Mouse (Mus musculus) midbrain, embryonic 12.5 days (tissue): ENCODE data around the gene Ptprcap. TPM values are rescaled to one million over a fixed set of nuclear protein-coding genes. Genes with fewer than 3 reads are reported as not detected.

Source experiments
- ATAC-seq: fragments of 200-750 bp; cut with Nextera tagmentation; 2 replicates; pipeline ENCODE4 v1.8.0; 2017; ENCODE audit warnings: low read depth, moderate TSS enrichment, moderate library complexity; ENCODE audit not compliant: low FRiP score
- H3K27ac ChIP-seq: fragments of 300-500 bp; sonication (generic); replicated peaks from 2 replicates; pipeline ENCODE4 v1.5.1; 2016; ENCODE audit warnings: mild to moderate bottlenecking
- H3K27me3 ChIP-seq: fragments of 300-500 bp; sonication (generic); 2 replicates; pipeline ENCODE4 v1.6.1; 2016; ENCODE audit warnings: mild to moderate bottlenecking
- H3K36me3 ChIP-seq: fragments of 300-500 bp; sonication (generic); 2 replicates; pipeline ENCODE4 v1.6.1; 2016
- H3K4me1 ChIP-seq: fragments of 300-500 bp; sonication (generic); 2 replicates; pipeline ENCODE4 v1.6.1; 2016
- H3K4me2 ChIP-seq: fragments of 300-500 bp; sonication (generic); replicated peaks from 2 replicates; pipeline ENCODE4 v1.6.1; 2016; ENCODE audit warnings: mild to moderate bottlenecking, moderate library complexity
- H3K4me3 ChIP-seq: fragments of 300-500 bp; sonication (generic); 2 replicates; pipeline ENCODE4 v1.5.1; 2016; ENCODE audit warnings: mild to moderate bottlenecking
- H3K9ac ChIP-seq: fragments of 300-500 bp; sonication (generic); replicated peaks from 2 replicates; pipeline ENCODE4 v1.6.1; 2016; ENCODE audit warnings: mild to moderate bottlenecking, moderate library complexity
- H3K9me3 ChIP-seq: fragments of 300-500 bp; sonication (generic); 2 replicates; pipeline ENCODE4 v1.6.1; 2016; ENCODE audit warnings: mild to moderate bottlenecking
- WGBS: fragments of 180-500 bp; shearing (Covaris S2); methylation state at CpG from one replicate; pipeline ENCODE4 v1.1.7; 2016; 5-methylcytosine and 5-hydroxymethylcytosine counted together
- polyA plus RNA-seq: library from polyadenylated mRNA; unstranded; fragments of >200 nt; fragmentation: Nextera tagmentation; extraction: Ambion mirVana; gene quantifications from 2 replicates; pipeline ENCODE4 v1.2.1, GENCODE M21; 2016

The Ptprcap gene
- polyA plus RNA-seq, 1 experiment from 2014 or later = 0.42 TPM

- H3K36me3 ChIP-seq = peaks cover 52% of the 10 kb centered on the region
Observed at GRCm38 (mm10) chr19:4194776-4195650, 41.6 kb downstream of the Ptprcap start.

DNA sequence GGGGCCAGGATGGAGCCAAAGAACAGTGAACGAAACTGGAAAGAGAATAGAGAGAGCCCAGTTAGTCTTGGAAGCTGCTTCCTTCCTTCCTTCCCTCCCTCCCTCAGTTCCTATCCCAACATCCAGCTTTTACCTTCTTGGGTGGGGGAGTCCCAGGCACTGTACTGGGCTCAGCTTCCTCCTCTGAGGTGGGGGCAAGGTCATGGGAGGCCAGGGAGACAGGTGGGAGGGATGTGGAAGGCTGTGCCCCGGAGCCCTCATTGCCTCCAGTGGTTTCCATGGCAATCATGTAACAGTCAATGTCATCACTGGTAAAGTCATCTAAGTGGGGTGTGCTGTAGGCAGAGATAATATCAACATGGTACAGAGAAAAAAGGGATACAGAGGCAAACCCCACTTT lies 42.6 kb downstream of the Ptprcap start:
- no peak for ATAC-seq
- Histone ChIP-seq H3K27ac (no peak overlapping the region), H3K4me1 (peaks cover 46% of the 10 kb centered on the region), H3K4me2 (no peak overlapping the region), H3K36me3 (peaks cover 56% of the 10 kb centered on the region), H3K27me3 (no peaks in the 10 kb centered on the region), H3K9ac (no peak overlapping the region), H3K4me3 (no peak overlapping the region), H3K9me3 (no peaks in the 10 kb centered on the region)
- 60% methylated on average over 2 of the region's 2 CpGs for WGBS

More at GRCm38 (mm10) chr19:4194776-4195650, 41.6 kb downstream of the Ptprcap start:
- H3K4me3 ChIP-seq = no peak overlapping the region
- H3K9me3 ChIP-seq = no peaks in the 10 kb centered on the region
- H3K4me2 ChIP-seq = no peak overlapping the region
- no peak overlapping the region for H3K9ac ChIP-seq
- peaks cover 35% of the 10 kb centered on the region for H3K4me1 ChIP-seq
- WGBS = 82% methylated on average over 12 of the region's 12 CpGs
- no peak overlapping the region for H3K27ac ChIP-seq
- ATAC-seq = no peak
- no peaks in the 10 kb centered on the region for H3K27me3 ChIP-seq

DNA sequence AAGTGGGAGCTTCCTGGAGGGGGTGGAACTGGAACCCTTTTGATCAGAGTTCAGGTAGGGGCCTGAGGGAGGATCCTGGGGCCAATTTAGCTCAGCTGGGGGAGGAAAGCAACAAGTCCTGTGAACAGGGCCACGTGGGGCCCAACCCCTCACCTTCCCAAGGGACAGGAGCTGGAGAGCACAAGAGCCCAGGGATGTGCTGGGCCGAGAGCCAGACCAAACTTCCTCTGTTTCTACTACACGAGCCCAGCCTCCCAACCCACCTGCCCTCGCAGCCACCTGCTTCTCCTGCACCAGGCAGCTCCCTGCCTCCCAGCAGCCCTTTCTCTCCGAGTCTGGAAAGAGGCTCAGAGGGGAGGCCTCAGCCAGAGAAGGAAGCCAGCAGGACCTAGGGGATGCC lies 43.1 kb downstream of the Ptprcap start:
- H3K4me1 ChIP-seq = peaks cover 42% of the 10 kb centered on the region
- H3K27ac ChIP-seq = 0 out of 2 replicates have a peak overlapping the region, but pooled peaks have one; percentile 8
- ATAC-seq = no peak

DNA sequence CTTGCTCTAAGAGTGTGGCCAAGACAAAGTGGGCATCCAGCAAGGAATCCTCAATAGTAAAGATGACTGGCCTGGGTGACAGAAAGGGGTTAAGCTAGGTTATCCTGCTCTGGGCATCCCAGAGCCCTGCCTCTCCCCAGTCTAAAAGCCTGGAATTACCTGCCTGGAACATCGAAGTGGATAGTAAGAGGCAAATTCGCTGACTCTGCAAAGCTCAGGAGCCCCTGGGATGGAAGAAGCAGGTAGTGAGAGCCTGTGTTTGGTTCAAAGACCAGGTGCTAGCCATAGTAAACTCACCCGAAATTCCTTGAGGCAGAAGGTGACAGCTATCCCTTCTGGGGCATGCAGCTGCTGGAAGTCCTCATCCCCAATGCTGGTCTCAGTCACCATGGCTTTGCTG lies 43.8 kb downstream of the Ptprcap start:
- H3K27me3 ChIP-seq = 0 out of 2 replicates have a peak, but pooled peaks cover 1% of the 10 kb centered on the region
- H3K9ac ChIP-seq = no peak overlapping the region
- H3K27ac ChIP-seq = 0 out of 2 replicates have a peak overlapping the region, but pooled peaks have one; percentile 8
- H3K4me2 ChIP-seq = no peak overlapping the region
- peaks cover 44% of the 10 kb centered on the region for H3K4me1 ChIP-seq
- WGBS = 74% methylated on average over 3 of the region's 3 CpGs
- no peak for ATAC-seq
- H3K4me3 ChIP-seq = no peak overlapping the region
- peaks cover 56% of the 10 kb centered on the region for H3K36me3 ChIP-seq
- H3K9me3 ChIP-seq = no peaks in the 10 kb centered on the region

More for the DNA sequence above, 43.1 kb downstream of the Ptprcap start:
- H3K36me3 ChIP-seq = peaks cover 56% of the 10 kb centered on the region
- H3K27me3 ChIP-seq = no peaks in the 10 kb centered on the region
- no peak overlapping the region for H3K4me3 ChIP-seq
- H3K4me2 ChIP-seq = no peak overlapping the region
- 61% methylated on average over 5 of the region's 5 CpGs for WGBS
- H3K9ac ChIP-seq = no peak overlapping the region
- H3K9me3 ChIP-seq = no peaks in the 10 kb centered on the region

- H3K4me1 ChIP-seq = peaks cover 25% of the 10 kb centered on the region
- peak within 1 kb of the TSS; percentile 22; the same call in 1 of the 2 replicates for H3K27ac ChIP-seq
- H3K4me3 ChIP-seq = peak within 1 kb of the TSS; percentile 64
- H3K9ac ChIP-seq = peak within 1 kb of the TSS; percentile 72
- H3K4me2 ChIP-seq = peak within 1 kb of the TSS; percentile 87
- peak; percentile 88 for ATAC-seq
- peaks cover 37% of the 10 kb centered on the region for H3K27me3 ChIP-seq
- no peaks in the 10 kb centered on the region for H3K9me3 ChIP-seq
- under 1% methylated on average over 34 of the region's 34 CpGs for WGBS
- H3K36me3 ChIP-seq = peaks cover 23% of the 10 kb centered on the region
Observed at GRCm38 (mm10) chr19:4201291-4201909, 48.0 kb downstream of the Ptprcap start, which contains the start of gene Rad9a. TSS of gene Rad9a (minus strand) at chr19:4201662.

DNA sequence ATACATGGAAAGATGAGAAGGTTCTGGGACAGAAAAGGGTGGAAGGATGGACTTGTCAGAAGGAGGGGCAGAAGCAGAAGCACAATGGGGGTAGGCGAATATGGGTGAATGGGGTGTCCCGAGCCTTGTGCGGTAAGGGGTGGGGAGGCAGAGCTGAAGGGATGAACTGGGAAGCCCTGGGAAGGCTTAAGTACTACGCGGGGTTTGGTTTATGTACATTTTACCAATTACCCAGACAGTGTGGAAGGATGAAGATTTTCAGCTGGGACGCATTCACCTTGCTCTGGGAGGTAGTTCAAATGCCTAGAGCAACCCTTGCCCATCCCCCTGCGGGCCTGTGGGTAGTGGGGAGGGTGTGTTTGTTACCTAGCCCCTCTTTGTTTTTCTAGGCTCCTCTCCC lies 48.7 kb downstream of the Ptprcap start:
- Histone ChIP-seq H3K27ac (no peak overlapping the region), H3K36me3 (peaks cover 16% of the 10 kb centered on the region), H3K4me2 (peak overlapping the region; percentile 87), H3K4me3 (peak overlapping the region; percentile 64), H3K4me1 (peaks cover 20% of the 10 kb centered on the region), H3K9me3 (no peaks in the 10 kb centered on the region), H3K27me3 (peaks cover 41% of the 10 kb centered on the region), H3K9ac (peak overlapping the region; percentile 65)
- 38% methylated on average over 7 of the region's 7 CpGs for WGBS
- no peak for ATAC-seq

DNA sequence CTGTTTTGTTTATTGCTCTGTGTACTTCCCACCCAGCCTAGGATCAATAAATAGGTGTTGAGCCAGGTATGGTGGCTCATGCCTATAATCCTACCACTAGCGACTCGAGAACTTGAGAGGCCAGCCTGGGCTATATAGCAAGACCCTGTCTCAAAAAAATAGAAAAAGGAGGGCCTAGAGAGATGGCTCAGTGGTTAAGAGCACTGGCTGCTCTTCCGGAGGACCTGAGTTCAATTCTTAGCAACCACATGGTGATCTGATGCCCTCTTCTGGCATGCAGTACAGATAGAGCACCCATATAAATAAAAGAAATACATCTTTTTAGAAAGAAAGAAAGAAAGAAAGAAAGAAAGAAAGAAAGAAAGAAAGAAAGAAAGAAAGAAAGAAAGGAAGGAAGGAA lies 49.7 kb downstream of the Ptprcap start:
- peaks cover 20% of the 10 kb centered on the region for H3K4me1 ChIP-seq
- ATAC-seq = no peak
- no peak overlapping the region for H3K4me3 ChIP-seq

DNA sequence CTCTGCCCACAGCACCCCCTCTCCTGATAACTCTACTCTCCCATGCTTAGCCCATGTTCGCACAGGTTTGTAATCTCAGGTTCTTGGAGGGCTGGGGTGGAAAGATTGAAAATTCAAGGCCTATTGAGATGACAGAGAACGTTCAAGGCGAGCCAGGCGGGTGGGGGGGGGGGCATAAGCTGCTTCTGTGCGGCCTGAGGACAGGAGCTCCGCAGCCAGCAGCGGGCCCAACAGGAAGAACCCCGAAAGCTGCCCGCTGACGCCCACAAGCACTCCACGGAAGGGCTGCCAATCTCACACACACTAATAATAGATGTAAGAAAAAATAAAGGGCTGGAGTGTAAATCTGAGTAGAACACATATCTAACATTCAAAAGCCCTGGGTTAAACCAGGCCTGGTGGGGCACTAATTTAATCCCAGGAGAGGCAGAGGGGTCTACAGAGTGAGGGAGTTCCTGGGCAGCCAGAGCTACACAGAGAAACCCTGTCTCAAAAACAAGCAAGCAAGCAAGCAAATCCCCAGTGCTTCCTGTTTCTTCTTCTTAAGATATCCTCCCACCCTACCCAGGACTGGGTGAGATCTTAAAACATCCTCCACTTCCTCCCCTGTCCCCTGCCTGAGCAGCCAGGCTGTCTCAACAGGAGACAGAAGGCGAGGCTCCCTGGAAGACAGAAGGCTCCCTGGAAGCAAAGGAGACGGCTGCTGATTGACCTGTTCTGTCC lies 50.4 kb downstream of the Ptprcap start:
- WGBS = 69% methylated on average over 13 of the region's 13 CpGs
- H3K27me3 ChIP-seq = peaks cover 48% of the 10 kb centered on the region
- H3K9ac ChIP-seq = no peak overlapping the region
- H3K27ac ChIP-seq = no peak overlapping the region
- H3K9me3 ChIP-seq = no peaks in the 10 kb centered on the region
- peaks cover 20% of the 10 kb centered on the region for H3K4me1 ChIP-seq
- H3K4me3 ChIP-seq = no peak overlapping the region
- H3K36me3 ChIP-seq = peaks cover 7% of the 10 kb centered on the region
- ATAC-seq = no peak
- no peak overlapping the region for H3K4me2 ChIP-seq

More for the DNA sequence above, 49.7 kb downstream of the Ptprcap start:
- 70% methylated on average over 3 of the region's 3 CpGs for WGBS
- Histone ChIP-seq H3K9me3 (no peaks in the 10 kb centered on the region), H3K27me3 (peaks cover 44% of the 10 kb centered on the region), H3K27ac (no peak overlapping the region), H3K36me3 (peaks cover 7% of the 10 kb centered on the region), H3K9ac (no peak overlapping the region), H3K4me2 (no peak overlapping the region)

GRCm38 (mm10) chr19:4204889-4205288 lies 51.5 kb downstream of the Ptprcap start:
- Histone ChIP-seq H3K4me1 (peaks cover 19% of the 10 kb centered on the region), H3K9me3 (no peaks in the 10 kb centered on the region), H3K27me3 (peaks cover 54% of the 10 kb centered on the region), H3K9ac (no peak overlapping the region), H3K27ac (no peak overlapping the region), H3K36me3 (peaks cover 5% of the 10 kb centered on the region; the same call in 1 of the 2 replicates), H3K4me3 (no peak overlapping the region), H3K4me2 (no peak overlapping the region)
- WGBS = 59% methylated on average over 4 of the region's 4 CpGs
- no peak for ATAC-seq
